Comparison of ENCODE assay signal across 8 mouse cellular contexts in the genomic region with DNA sequence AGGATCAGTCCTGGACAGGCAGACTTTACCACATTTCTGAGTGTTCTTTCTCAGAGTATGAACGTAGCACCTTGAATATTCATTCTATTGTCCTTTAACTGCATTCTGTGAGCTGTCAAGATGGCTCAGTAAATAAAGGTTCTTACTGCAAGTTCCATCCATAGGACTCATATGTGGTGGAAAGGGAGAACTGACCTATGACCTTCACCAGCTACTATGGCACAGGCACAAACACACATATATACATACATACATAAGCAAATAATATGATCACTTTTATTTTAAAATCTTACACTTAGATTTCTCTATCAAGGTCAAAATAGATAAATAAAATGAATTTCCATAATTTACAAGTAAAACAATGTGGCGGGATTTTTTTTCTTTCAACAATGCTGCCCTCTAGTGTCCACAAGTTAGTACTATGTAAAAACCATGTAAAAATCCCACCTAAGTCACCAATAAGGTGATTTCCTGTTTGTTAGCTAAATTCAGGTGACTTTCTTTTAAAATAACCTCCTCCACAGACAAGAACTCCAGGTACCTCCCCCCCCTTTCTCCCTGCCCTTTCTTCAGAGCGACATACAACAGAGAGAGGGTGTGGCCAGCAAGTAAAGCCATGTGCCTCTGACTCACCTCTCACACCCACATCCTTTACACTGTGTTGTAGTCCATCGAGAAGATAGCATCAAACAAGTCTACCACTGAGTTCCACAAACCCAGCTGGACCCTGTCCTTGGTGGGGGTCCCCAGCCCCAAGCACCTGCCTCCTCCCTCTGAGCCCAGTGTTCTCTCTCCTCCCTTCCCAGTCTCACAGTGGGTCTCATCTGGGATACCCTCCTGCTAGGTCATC. TPM values are rescaled to one million over a fixed set of nuclear protein-coding genes. Genes with fewer than 3 reads are reported as not detected.
A peak's percentile ranks its signal among the peaks of the same experiment; 100 is the strongest.
DNase-seq lines count a peak whose midpoint lies in the region; ATAC-seq and TF ChIP-seq lines count a peak whose summit lies in the region.

No protein-coding gene starts in this region.

- no peak overlapping the region for H3K27ac ChIP-seq in cerebellum, adult 2 months (ENCODE audit: insufficient read depth, low read length)
- no peak overlapping the region for H3K27ac ChIP-seq in liver, postnatal 0 days (ENCODE audit: low read depth)
- H3K27ac ChIP-seq in liver, embryonic 12.5 days, result no peak overlapping the region
- H3K27ac ChIP-seq in hindbrain, embryonic 13.5 days, result no peak overlapping the region

- H3K4me3 ChIP-seq in cerebellum, adult 2 months (replicated peaks; ENCODE audit: insufficient read depth, low read depth, low read length), result no peak overlapping the region
- H3K4me3 ChIP-seq in liver, postnatal 0 days (ENCODE audit: low read depth, low read length), result no peak overlapping the region
- H3K4me3 ChIP-seq in liver, embryonic 12.5 days, result no peak overlapping the region
- no peak overlapping the region for H3K4me3 ChIP-seq in hindbrain, embryonic 13.5 days
- H3K4me3 ChIP-seq in myocyte, result no peak overlapping the region

- WGBS in cerebellum, adult 2 months, result 44% methylated on average over 4 of the region's 4 CpGs
- WGBS in liver, postnatal 0 days (ENCODE audit: insufficient replicate concordance), result 50% methylated on average over 4 of the region's 4 CpGs
- 32% methylated on average over 4 of the region's 4 CpGs for WGBS in liver, embryonic 12.5 days (ENCODE audit: insufficient replicate concordance)
- WGBS in hindbrain, embryonic 13.5 days, result 45% methylated on average over 4 of the region's 4 CpGs

- H3K4me2 ChIP-seq in liver, postnatal 0 days (ENCODE audit: low read depth, low read length), result no peak overlapping the region
- no peak overlapping the region for H3K4me2 ChIP-seq in liver, embryonic 12.5 days
- no peak overlapping the region for H3K4me2 ChIP-seq in hindbrain, embryonic 13.5 days
- H3K4me2 ChIP-seq in myocyte (ENCODE audit: low read depth), result peak overlapping the region; percentile 37

- no peak overlapping the region for H3ac ChIP-seq in myocyte (ENCODE audit: control insufficient read depth, insufficient read length)

- no peak for TF ChIP-seq EP300 in liver, postnatal 0 days (IDR thresholded peaks at IDR 0.05; ENCODE audit: low read depth)

- no peaks in the 10 kb centered on the region for H3K27me3 ChIP-seq in cerebellum, adult 2 months (ENCODE audit: control insufficient read depth, insufficient read depth, low read length)
- H3K27me3 ChIP-seq in liver, postnatal 0 days (ENCODE audit: insufficient read depth, low read length), result no peaks in the 10 kb centered on the region
- H3K27me3 ChIP-seq in liver, embryonic 12.5 days (replicated peaks), result no peaks in the 10 kb centered on the region
- no peaks in the 10 kb centered on the region for H3K27me3 ChIP-seq in hindbrain, embryonic 13.5 days
- H3K27me3 ChIP-seq in myocyte (ENCODE audit: control insufficient read depth, insufficient read depth, insufficient read length), result no peaks in the 10 kb centered on the region

- H3K79me2 ChIP-seq in myocyte (ENCODE audit: control insufficient read depth, insufficient read depth), result no peaks in the 10 kb centered on the region

- peaks cover 3% of the 10 kb centered on the region; the same call in 1 of the 2 replicates for H3K4me1 ChIP-seq in cerebellum, adult 2 months (ENCODE audit: control insufficient read depth, insufficient read depth, low read length)
- 0 out of 2 replicates have a peak, but pooled peaks cover 8% of the 10 kb centered on the region for H3K4me1 ChIP-seq in liver, postnatal 0 days (ENCODE audit: insufficient read depth)
- H3K4me1 ChIP-seq in liver, embryonic 12.5 days, result no peaks in the 10 kb centered on the region
- H3K4me1 ChIP-seq in hindbrain, embryonic 13.5 days (replicated peaks), result no peaks in the 10 kb centered on the region

- no peak for ATAC-seq in cerebellum, adult (ENCODE audit: insufficient number of reproducible peaks, low FRiP score, low TSS enrichment)
- ATAC-seq in liver, postnatal 0 days, result no peak
- ATAC-seq in liver, embryonic 12.5 days, result no peak
- peak; percentile 55; the same call in 1 of the 2 replicates for ATAC-seq in hindbrain, embryonic 13.5 days (ENCODE audit: low FRiP score)
- no peak; the same call in 1 of the 2 replicates for ATAC-seq in frontal cortex, adult (ENCODE audit: low TSS enrichment)

- H3K9ac ChIP-seq in liver, postnatal 0 days (replicated peaks), result no peak overlapping the region
- no peak overlapping the region for H3K9ac ChIP-seq in liver, embryonic 12.5 days
- no peak overlapping the region for H3K9ac ChIP-seq in hindbrain, embryonic 13.5 days

- TF ChIP-seq CTCF in cerebellum, adult 2 months (IDR thresholded peaks at IDR 0.05; ENCODE audit: borderline replicate concordance, insufficient read depth, low read depth, low read length), result peak; percentile 28; the same call in 1 of the 2 replicates
- peak; percentile 41 for TF ChIP-seq CTCF in liver, postnatal 0 days (IDR thresholded peaks at IDR 0.05; ENCODE audit: low read depth)

- H3K36me3 ChIP-seq in liver, postnatal 0 days (replicated peaks; ENCODE audit: insufficient read depth, low read length), result no peaks in the 10 kb centered on the region
- H3K36me3 ChIP-seq in liver, embryonic 12.5 days, result no peaks in the 10 kb centered on the region
- no peaks in the 10 kb centered on the region for H3K36me3 ChIP-seq in hindbrain, embryonic 13.5 days
- H3K36me3 ChIP-seq in myocyte (ENCODE audit: control insufficient read depth, insufficient read depth), result no peaks in the 10 kb centered on the region

- TF ChIP-seq POLR2A in cerebellum, adult 2 months (IDR thresholded peaks at IDR 0.05; ENCODE audit: borderline replicate concordance, insufficient read depth, low read length), result no peak
- no peak for TF ChIP-seq POLR2A in myocyte (IDR thresholded peaks at IDR 0.05; ENCODE audit: insufficient read length, low read depth)

- DNase-seq in cerebellum, adult 2 months, result peak; percentile 18 to 23
- no peak for DNase-seq in liver, postnatal 0 days
- no peak for DNase-seq in ovary, postnatal 36 days (ENCODE audit: low spot score)

- no peaks in the 10 kb centered on the region for H3K9me3 ChIP-seq in liver, postnatal 0 days (ENCODE audit: low read length)
- H3K9me3 ChIP-seq in liver, embryonic 12.5 days (replicated peaks), result no peaks in the 10 kb centered on the region
- no peaks in the 10 kb centered on the region for H3K9me3 ChIP-seq in hindbrain, embryonic 13.5 days

TF ChIP-seq in myocyte, 11 proteins besides CTCF, POLR2A, EP300 and RAD21:
- TF ChIP-seq USF1 (IDR thresholded peaks at IDR 0.05; ENCODE audit: low read depth) (peak; percentile 49), CEBPB (IDR thresholded peaks at IDR 0.05; ENCODE audit: insufficient read depth, poor library complexity, severe bottlenecking) (no peak), MYOG (IDR thresholded peaks at IDR 0.05; ENCODE audit: control insufficient read depth in 1 of 3, insufficient read depth in 1 of 3, insufficient read length in 2 of 3, low read depth in 2 of 3) (no peak), MAX (IDR thresholded peaks at IDR 0.05; ENCODE audit: low read depth) (no peak)

RNA-seq across cellular contexts. Expression of a gene that starts 39.9 kb away (rescaled TPM):
- 91.6 and 92.7 TPM in 2 replicates for polyA plus RNA-seq in cerebellum, adult 2 months (2012; rRNA removed)
- polyA plus RNA-seq in liver, postnatal 0 days (2015; fragmentation: Nextera tagmentation; extraction: Ambion mirVana), result 83.6 and 89.5 TPM in 2 replicates
- polyA plus RNA-seq in liver, embryonic 12.5 days (2016; fragmentation: Nextera tagmentation; extraction: Ambion mirVana), result 138 TPM in 2 replicates
- 171 and 174 TPM in 2 replicates for polyA plus RNA-seq in hindbrain, embryonic 13.5 days (2015; fragmentation: Nextera tagmentation; extraction: Ambion mirVana)
- polyA plus RNA-seq in myocyte (2012; fragmentation: generic; extraction: Trizol), result 76.8 TPM

Comparison
In these comparisons a context has a peak if more than half of its experiments do, and no peak if none do; other contexts are left out.
1. DNase-seq: peak in cerebellum, adult 2 months (2 of 2); none in liver, postnatal 0 days (single experiment) and ovary, postnatal 36 days (single experiment).